Mouse (Mus musculus) right cerebral cortex, postnatal 36 days (tissue): ENCODE measurements around the gene Tspan31.
A peak's percentile ranks its signal among the peaks of the same experiment; 100 is the strongest.
"Not testable (repeated sequence)": the region's sequence is repeated elsewhere in the genome, so short reads cannot be mapped to it uniquely, and the experiment has no call there.

Experiments used
- DNase-seq, 2 experiments: peaks; one replicate each; pipeline ENCODE4 v3.0.0; 2022; ENCODE audit warnings: low spot score in 2 of 2, mixed read lengths in 1 of 2

Gene Tspan31

DNA sequence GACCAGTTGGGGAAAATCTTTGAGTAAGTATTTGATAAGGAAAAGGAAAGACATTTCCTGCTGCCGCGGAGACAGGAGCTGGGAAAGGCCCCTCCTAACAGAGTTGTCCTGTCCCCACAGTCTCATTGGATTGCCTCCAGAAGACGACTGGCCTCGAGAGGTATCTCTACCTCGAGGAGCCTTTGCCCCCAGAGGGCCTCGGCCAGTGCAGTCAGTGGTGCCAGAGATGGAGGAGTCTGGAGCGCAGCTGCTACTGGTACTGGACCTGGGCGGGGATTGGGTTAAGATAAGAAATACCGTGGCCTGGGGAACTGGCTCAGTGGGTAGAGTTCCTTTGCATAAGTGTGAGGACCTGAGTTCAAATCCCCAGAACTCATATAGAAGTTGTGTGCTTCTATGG lies 4.1 kb downstream of the Tspan31 start:
- no peak for DNase-seq

DNA sequence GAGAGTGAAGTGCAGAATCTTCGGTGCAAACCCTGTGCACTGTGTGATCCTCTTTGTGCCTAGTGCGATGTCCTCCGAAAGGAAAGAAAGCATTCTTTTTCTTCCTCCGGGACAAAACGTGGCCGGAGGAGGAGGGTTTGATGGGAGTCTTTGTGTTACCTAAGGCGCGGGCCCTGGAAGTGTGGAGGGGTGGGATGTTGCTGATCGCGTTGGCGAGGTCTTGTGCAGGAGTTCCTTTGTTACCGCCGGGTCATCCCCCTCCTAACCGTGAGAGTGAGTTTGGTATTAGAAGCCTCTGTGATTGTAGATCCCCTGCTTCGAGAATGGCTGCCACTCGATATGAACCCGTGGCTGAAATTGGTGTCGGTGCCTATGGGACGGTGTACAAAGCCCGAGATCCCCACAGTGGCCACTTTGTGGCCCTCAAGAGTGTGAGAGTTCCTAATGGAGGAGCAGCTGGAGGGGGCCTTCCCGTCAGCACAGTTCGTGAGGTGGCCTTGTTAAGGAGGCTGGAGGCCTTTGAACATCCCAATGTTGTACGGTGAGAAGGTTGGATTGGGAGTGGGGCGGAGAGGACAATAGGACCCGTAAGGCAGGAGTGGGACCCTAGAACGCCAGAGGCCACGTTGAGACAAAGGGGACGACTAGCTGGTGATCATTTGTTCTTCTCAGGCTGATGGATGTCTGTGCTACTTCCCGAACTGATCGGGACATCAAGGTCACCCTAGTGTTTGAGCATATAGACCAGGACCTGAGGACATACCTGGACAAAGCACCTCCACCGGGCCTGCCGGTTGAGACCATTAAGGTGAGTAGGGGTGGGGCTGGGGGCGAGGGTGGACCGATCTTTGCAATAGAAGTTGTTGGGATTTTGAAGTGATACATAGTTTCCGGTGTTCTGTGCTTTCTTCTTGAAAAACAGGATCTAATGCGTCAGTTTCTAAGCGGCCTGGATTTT lies 5.9 kb downstream of the Tspan31 start:
- DNase-seq, result no peak

DNA sequence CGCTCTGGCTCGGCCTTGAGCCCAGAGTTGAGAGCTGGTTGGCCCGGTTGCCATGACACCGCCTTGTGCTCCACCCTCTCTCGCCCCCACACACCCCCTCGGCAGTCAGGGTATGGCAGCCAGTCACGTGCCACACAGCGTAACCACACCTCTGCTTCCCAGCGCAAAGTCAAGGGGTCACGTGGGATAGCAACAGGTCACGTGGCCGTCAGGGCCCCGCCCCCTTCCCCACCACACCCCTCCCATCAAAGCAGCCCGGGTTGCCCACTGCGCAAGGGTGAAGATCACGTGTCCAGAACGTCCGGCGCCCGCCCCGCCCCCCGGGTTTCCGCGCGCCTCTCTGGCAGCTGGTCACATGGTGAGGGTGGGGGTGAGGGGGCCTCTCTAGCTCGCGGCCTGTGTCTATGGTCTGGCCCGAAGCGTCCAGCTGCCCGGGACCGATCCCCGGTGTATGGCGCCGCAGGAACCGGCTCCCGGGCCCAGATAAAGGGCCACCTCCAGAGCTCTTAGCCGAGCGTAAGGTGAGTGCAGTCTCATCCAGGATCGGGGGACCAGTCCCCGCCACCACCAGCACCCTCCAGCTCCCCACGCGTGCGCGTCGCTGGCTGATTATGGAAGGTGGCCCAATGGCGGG lies 6.7 kb downstream of the Tspan31 start, which contains the start of gene Cdk4:
Gene Cdk4, plus strand, starts transcription at position 296 of the 634 bp plus-strand sequence.
- DNase-seq, result peak; percentile 98 to 99

DNA sequence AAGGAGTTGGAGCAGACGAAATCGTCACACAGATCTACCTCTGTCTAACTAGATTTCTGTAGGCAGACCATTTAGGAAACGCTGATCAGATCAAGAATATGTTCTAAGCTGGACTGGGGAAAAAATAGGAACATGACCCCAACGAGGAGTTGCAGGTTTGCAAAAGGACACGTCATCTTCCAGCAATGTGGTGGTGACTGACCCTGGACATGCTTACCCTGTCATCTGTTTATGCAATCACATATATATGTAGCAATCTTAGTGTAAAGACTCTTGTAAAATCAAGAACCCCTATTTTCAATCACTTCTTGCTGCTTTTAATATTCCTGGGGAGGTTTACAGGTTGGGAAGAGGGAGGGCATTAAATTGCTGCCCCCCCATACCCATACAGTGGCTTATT lies 7.6 kb downstream of the Tspan31 start:
- no peak for DNase-seq

DNA sequence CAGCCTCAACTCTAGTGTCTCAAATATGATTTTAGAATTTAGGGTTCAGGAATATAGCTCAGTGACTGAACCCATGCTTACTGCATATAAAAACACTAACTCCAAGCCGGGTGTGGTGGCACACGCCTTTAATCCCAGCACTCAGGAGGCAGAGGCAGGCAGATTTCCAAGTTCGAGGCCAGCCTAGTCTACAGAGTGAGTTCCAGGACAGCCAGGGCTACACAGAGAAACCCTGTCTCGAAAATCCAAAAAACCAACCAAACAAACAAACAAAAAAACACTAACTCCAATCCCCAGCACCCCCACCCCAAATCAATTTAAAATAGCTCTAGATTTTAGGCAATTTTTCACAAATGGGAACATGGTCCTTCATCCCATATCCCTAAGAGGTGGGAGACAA lies 8.0 kb downstream of the Tspan31 start:
- not testable (repeated sequence) for DNase-seq

DNA sequence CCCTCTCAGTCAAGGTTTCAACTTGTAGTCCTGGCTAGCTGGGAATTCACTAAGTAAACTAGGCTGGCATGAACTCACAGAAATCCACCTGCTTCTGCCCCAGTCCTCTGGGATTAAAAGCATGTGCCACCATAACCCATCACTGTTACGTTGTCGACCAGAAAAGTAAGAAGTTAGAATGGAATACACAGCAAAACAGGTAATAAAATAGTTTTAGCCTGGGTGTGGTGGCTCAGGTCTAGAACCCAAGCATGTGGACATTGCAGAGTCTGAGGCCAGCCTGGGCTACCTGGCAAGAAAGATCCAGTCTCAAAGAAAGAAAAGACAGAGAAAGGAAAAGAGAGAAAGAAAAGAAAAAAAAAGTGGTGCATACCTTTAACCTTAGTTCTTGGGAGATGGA lies 8.6 kb downstream of the Tspan31 start:
- no peak for DNase-seq

DNA sequence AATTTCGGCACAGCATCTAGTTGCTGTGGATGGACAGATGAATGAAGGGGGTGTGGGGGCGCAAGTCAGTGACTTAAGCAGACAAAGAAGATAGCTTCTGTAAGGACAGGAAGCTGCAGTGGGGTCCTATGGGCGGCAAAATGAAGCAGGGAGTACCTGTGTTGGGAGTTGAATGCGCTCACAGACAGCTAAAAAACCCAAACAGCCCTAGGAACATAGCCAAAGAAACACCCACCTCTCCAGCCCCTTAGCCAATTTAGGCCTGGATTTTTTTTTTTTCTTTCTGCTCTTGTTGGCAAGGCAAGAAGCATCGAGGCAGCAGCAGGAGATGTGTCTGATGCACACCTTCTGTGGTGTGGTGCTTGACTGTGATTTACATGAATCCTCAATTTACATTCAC lies 9.0 kb downstream of the Tspan31 start:
- DNase-seq, result no peak

DNA sequence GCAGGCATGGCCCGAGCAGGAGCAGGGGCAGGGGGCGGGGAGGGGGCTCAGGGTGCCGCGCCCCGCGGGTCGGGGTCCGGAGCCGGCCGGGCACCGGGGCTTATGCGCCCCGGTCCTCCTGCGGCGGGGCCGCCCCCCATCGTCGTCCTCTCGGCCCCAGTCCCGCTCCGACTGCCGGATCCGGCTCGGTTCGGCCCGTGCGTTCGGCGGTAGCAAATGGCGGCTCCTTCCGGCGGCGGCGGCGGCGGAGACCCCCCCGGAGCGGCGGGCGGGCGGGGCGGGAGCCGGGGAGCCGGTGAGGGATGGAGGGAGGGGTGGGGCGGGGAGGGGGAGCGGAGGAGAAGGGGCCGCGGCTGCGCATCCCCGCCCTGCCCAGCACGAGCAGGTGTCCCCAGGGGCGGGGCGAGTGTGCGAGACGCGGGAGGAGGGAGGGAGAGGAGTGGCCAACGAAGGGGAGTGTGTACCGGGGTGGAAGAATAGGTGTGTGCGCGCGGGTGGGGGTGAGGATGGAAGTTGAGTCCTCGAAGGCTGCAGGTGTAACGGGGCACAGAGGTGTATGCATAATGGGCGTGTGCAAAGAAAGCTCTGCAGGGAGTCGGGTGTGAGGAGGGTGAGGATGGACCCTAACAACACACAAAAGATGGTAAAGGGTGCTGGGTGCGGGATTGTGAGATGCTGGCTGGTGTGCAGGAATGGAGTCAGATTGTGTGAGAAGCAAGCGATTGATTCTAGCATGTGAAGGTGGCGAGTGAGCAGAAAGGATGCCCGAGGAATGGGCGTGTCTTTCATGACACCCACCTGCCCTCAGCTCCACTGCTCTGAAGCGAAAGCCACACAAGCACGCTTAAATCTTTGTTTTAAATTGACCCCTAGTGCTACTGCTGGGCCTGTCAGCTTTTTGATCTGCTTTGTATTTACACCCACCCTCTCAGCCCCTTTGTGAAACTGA lies 9.8 kb downstream of the Tspan31 start, which contains the start of gene March9:
Gene March9, minus strand, starts transcription at position 217 of the 949 bp plus-strand sequence.
- DNase-seq, result peak in 1 of 2 experiments; percentile 79

DNA sequence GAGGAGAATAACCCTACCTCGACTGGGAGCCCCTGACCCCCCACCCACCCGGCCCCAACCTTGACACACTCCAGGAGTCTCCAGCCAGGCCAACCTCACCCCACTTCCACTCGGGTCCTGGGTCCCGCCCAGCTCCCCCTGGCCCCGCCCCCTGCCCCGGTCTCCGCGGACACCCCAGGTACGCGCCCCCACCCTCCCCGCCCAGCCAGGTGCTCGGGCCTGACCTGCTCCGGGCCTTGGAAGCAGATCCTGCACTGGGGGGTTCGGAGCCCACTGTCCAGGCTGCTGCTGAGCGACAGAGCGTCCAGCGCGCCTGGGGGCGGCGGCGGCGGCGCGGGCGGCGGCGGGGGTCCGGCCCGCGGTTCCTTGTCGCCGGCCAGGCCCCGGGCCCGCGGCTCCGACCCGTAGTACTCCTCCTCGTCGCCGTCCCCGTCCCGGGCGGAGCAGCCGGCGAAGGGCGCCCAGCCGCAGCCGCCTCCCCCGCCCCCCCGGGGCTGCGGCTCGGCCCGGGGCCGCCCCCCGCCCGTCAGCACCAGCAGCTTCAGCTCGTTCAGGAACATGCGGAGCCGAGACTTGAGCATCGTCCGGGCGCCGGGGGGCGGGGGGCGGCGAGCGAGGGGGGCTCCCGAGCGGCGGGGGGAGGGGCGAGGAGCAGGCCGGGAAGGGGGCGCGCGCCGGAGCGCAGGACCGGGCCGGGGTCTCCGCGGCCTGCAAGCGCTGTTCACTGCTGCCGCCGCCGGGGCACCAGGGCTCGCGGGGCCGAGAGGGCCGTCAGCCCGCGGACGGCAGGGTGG lies 10.7 kb downstream of the Tspan31 start:
- DNase-seq, result no peak

DNA sequence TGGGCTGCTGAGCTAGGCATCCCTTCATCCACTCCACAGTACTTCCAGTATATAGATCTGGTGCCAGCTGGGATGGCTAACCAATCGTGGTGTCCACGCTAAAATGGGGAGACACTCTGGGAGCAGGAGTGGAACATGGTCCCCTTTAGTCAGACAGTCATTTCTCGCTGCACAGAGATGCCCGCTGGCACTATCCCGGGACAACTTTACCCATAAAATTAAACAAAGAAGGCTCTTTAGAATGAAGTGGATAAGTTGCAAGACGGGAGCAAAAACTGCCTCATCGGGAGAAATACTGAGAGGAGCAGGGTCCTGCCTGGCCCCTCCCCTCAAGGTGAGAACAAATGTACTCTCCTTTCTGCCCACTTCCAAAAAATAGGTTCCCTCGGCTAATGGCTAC lies 11.4 kb downstream of the Tspan31 start:
- no peak for DNase-seq

DNA sequence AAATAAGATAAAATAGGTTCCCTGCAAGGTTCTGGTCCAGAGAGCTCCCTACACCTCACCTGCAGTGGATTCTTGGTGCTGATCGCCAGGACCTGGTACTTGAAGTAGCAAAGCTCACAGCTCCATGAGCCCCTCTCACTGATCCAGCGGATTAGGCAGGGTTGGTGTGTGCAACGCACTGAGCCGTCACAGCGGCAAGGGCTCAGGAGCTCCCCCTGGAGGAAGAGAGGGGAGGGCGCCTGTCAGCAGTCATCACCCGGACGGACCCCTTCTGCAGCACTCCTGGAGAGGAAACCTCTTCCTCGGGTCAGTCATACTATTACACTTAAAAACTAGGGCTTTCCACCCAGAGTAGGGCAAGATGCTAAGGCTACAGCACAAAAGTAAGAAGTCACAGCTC lies 11.9 kb downstream of the Tspan31 start:
- DNase-seq, result no peak

DNA sequence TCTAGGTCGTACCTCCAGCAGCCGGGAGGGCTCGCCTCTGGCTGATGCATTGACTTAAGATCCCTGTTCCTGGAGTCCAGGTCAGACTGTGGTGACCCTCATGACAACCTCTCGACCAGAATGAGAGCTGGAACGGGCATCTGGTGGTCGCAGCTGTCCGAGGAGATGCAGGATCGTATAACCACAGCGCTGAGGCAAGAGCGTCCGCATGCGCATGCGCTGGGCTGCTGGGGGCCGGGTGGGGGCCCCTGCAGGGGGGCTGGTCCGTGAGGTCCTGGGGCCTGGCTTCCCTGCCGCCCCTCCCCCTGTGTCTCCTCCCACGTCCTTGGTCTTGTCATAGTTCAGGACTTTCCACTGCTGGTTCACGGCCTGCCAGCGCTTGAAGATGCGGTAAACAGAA lies 13.6 kb downstream of the Tspan31 start:
- DNase-seq, result no peak

DNA sequence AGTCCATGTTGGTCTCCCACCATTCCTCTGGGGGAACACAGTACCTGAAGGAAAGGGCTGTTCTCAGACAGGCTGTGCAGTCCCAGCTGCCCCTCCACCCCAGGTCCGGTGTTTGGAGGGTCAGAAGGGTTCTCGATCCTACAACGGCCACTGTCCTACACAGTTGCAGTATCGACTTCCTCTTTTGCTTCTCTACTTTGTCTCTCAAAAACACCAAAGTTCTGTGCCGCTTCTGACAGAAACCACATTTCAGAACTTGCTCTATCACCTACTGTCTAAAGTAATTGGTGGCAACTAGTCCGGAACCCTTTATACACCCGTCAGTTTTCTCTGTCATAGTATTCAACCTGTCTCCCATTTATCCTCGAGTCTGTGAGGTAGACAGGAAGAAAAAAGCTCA lies 14.7 kb downstream of the Tspan31 start:
- DNase-seq, result no peak

DNA sequence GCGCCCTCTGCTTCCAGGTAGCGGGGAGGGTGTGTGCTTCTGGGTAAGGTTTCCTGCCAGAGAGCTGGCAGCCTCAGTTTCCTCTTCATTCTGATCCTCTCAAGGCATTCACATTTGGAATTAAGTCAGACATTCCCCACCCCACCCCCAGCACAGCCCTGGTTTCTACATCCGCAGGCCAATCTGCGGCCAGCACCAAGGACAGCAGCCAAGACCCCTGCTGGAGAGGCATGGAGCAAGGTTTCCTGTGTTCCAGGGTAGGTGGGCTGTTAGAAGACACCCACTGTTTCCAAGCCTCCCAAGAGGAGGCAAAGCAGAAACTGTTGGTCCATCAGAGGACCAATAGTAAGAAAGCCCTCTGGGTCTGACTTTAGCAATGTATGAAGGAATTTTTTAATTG lies 15.4 kb downstream of the Tspan31 start:
- DNase-seq, result no peak

DNA sequence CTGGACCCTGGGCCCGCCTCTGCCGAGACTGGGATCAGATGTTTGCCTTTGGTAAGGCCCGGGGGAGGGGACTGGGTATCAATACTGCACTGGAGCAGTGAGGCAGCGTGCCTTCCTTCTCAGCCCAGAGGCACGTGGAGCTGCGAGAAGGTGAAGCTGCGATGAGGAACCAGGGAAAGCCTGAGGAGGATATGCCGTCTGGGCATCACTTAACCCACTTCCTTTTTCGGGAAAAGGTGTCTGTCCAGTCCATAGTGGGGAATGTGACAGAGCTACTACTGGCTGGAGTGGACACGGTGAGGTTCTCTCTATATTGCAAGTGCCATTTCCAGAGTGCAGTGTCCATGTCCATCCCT lies 20.0 kb downstream of the Tspan31 start:
- no peak for DNase-seq

DNA sequence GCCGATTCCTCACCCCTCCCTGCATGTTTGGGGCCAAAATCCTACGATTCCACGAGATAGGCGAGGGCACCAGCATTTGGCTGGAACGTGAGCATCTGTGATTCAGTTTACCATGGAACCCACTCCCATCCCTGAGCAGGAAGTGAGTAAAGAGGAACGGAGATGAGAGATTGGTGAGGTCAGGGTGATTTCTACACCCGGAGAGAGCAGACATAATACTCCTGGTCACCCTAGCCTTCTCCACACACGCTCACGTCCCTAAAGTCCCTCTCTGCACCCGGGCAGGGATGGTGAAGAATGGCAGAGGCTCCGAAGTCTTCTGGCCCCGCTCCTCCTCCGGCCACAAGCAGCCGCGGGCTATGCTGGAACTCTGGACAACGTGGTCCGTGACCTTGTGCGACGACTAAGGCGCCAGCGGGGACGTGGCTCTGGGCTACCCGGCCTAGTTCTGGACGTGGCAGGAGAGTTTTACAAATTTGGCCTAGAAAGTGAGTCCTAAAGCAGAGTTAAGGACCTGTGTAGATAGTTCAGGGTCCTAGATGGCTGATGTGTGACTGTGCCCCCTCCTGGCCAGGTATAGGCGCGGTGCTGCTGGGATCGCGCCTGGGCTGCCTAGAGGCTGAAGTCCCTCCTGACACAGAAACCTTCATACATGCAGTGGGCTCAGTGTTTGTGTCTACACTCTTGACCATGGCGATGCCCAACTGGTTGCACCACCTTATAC lies 20.5 kb downstream of the Tspan31 start:
- no peak for DNase-seq

DNA sequence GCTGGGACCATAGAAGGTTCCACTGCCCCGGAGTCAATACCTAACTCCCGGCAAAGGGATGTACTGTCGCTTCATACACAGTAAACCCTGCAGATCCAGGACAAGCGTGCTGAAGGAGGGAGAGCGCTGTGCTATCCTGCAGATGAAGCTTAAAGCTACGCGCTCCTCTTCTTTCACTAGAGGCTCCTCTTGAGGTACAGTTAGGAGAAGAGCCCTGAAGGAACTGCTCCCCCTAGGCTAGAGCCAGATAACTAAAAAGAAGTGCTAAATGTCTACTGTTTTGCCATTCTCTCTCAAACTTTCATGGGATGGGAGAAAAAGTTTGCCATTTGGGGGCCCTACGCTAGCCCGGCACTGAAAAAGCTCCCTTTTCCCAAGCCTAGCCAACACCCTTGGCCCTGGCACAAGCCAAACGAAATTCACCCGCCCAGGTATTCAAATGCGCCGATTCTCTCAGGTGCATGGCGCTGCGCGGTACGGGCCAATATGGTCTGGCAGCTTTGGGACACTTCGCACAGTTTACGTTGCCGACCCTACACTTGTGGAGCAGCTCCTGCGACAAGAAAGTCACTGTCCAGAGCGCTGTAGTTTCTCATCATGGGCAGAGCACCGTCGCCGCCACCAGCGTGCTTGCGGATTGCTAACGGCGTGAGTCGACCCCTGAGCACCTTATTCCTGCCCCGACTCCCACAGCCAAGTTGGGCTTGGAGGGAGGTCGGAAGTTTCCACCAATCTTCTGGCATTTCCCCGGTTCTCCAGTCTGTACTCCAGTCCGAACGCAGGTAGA lies 21.3 kb downstream of the Tspan31 start:
- DNase-seq, result no peak

DNA sequence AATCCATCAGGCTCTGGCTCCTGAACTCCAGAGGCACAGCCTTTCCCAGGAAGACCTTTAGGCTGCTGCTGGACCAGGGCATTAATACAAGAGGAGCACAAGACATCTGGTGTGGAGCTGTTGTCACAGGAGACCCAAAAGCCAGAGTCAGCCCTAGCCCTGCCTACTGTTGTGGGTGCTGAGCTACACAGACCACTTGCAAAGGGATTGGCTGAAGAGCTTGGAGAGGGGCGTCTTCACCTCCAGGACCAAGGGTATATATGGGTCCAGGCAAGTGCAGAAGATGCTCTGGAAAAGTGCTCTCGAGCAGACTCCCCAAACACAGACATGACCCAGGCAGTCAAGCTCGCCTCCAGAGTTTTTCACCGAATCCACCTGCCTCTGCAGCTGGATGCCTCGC lies 22.1 kb downstream of the Tspan31 start, which contains the start of gene Cyp27b1:
Gene Cyp27b1, plus strand, starts transcription at position 297 of the 400 bp plus-strand sequence.
- DNase-seq, result no peak

DNA sequence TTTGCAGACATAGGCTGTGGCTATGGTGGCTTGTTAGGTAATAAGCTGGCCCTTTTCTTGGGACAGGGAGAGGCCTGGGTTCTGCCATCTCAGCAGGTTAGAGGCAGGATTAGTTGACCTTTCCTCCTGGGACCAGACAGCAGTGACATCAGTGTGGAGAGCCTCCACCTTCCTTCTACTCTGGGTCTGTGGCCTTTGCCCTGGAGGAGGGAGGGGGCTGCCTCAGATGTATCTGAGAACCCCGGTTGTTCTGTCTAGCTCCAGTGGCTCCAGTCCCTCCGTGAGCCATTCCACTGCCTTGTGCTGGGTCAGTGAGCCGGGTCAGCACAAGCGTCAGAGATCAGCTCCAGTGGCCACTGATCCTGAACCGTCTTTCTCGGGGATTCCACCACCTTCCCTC lies 26.9 kb downstream of the Tspan31 start:
- no peak for DNase-seq
